Mouse (Mus musculus): ENCODE results near the gene Xpo5. TPM values are rescaled to one million over a fixed set of nuclear protein-coding genes. Genes with fewer than 3 reads are reported as not detected.

Xpo5 gene
- polyA plus RNA-seq, 1 experiment from 2014 or later: 57.0 TPM

GRCm38 (mm10) chr17:46283911-46284310 lies 81.3 kb downstream of the Xpo5 start:
- DNase-seq: no peak
- H3K27ac ChIP-seq (ENCODE audit: low read depth): no peak overlapping the region
- peaks cover 17% of the 10 kb centered on the region for H3K4me1 ChIP-seq (ENCODE audit: insufficient read depth)
- no peak for TF ChIP-seq CTCF (IDR thresholded peaks at IDR 0.05; ENCODE audit: low read depth)
- no peaks in the 10 kb centered on the region for H3K27me3 ChIP-seq (ENCODE audit: insufficient read depth, low read length)
- no peak overlapping the region for H3K4me3 ChIP-seq (ENCODE audit: low read depth, low read length)
- ATAC-seq (ENCODE audit: insufficient read depth): no peak
- 82% methylated on average over 8 of the region's 8 CpGs for WGBS
- peaks cover 19% of the 10 kb centered on the region for H3K36me3 ChIP-seq (ENCODE audit: insufficient read depth)
- no peaks in the 10 kb centered on the region for H3K9me3 ChIP-seq (ENCODE audit: low read depth, low read length)
- H3K9ac ChIP-seq: no peak overlapping the region
- H3K4me2 ChIP-seq: no peak overlapping the region

- H3K27ac ChIP-seq (ENCODE audit: low read depth): no peak overlapping the region
- no peaks in the 10 kb centered on the region for H3K27me3 ChIP-seq (ENCODE audit: insufficient read depth, low read length)
- no peak overlapping the region for H3K4me3 ChIP-seq (ENCODE audit: low read depth, low read length)
- H3K36me3 ChIP-seq (ENCODE audit: insufficient read depth): peaks cover 11% of the 10 kb centered on the region
- ATAC-seq (ENCODE audit: insufficient read depth) (no peak), DNase-seq (no peak)
- no peak overlapping the region for H3K4me2 ChIP-seq
- 49% methylated on average over 7 of the region's 7 CpGs for WGBS
- no peak overlapping the region for H3K9ac ChIP-seq
- H3K9me3 ChIP-seq (ENCODE audit: low read depth, low read length): no peaks in the 10 kb centered on the region
- peaks cover 17% of the 10 kb centered on the region for H3K4me1 ChIP-seq (ENCODE audit: insufficient read depth)
- no peak for TF ChIP-seq CTCF (IDR thresholded peaks at IDR 0.05; ENCODE audit: low read depth)
Observed at GRCm38 (mm10) chr17:46284653-46285052, 82.1 kb downstream of the Xpo5 start.

- H3K4me2 ChIP-seq: no peak overlapping the region
- TF ChIP-seq CTCF (IDR thresholded peaks at IDR 0.05; ENCODE audit: low read depth): no peak
- H3K27ac ChIP-seq (ENCODE audit: low read depth): no peak overlapping the region
- peaks cover 17% of the 10 kb centered on the region for H3K4me1 ChIP-seq (ENCODE audit: insufficient read depth)
- WGBS: 39% methylated on average over 6 of the region's 6 CpGs
- H3K36me3 ChIP-seq (ENCODE audit: insufficient read depth): peaks cover 5% of the 10 kb centered on the region
- no peak for ATAC-seq (ENCODE audit: insufficient read depth)
- no peak overlapping the region for H3K9ac ChIP-seq
- no peaks in the 10 kb centered on the region for H3K27me3 ChIP-seq (ENCODE audit: insufficient read depth, low read length)
- no peaks in the 10 kb centered on the region for H3K9me3 ChIP-seq (ENCODE audit: low read depth, low read length)
- no peak for DNase-seq
- H3K4me3 ChIP-seq (ENCODE audit: low read depth, low read length): no peak overlapping the region
Observed at GRCm38 (mm10) chr17:46285407-46285806, 82.8 kb downstream of the Xpo5 start.

DNA sequence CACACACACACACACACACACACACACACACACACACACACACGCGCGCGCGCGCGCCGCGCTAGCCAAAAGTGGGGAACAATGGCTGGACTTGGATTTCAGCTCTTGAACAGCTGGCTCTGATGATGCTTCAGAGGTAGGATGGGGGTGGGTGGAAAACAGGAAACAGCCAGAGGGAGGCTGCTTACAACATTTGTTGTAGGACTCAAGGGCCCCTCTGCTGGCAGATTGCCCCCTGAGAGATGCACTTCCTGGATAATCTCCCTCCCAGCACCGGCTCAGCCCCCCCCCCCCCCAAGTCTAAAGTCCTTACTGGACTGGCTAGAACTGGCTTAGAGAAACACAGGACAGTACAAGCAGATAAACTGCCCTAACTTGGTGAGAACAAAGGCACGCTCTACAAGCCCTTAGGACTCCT lies 85.1 kb downstream of the Xpo5 start:
- H3K27me3 ChIP-seq (ENCODE audit: insufficient read depth, low read length): no peaks in the 10 kb centered on the region
- no peak overlapping the region; the same call in 1 of the 2 replicates for H3K27ac ChIP-seq (ENCODE audit: low read depth)
- H3K9ac ChIP-seq: peak overlapping the region; percentile 16; the same call in 1 of the 2 replicates
- 0 out of 2 replicates have a peak overlapping the region, but pooled peaks have one; percentile 15 for H3K4me2 ChIP-seq
- peak; percentile 84 for DNase-seq
- WGBS: 54% methylated on average over 11 of the region's 11 CpGs
- H3K9me3 ChIP-seq (ENCODE audit: low read depth, low read length): no peaks in the 10 kb centered on the region
- no peaks in the 10 kb centered on the region for H3K36me3 ChIP-seq (ENCODE audit: insufficient read depth)
- TF ChIP-seq CTCF (IDR thresholded peaks at IDR 0.05; ENCODE audit: low read depth): no peak
- peak; percentile 57 for ATAC-seq (ENCODE audit: insufficient read depth)
- H3K4me1 ChIP-seq (ENCODE audit: insufficient read depth): peaks cover 10% of the 10 kb centered on the region; the same call in 1 of the 2 replicates
- H3K4me3 ChIP-seq (ENCODE audit: low read depth, low read length): no peak overlapping the region

MicroRNAs within 50 kb of the gene (microRNA counts, 519-probe panel; counts per million panel counts)
- 30.5 counts per million for microRNA mmu-miR-693-3p
- 30.5 counts per million for microRNA mmu-miR-693-5p

Small RNA genes lying within 50 kb of the gene (microRNA-seq; reads per million reads assigned to microRNA genes)
- gene Mir693 (ENCODE audit: borderline number of aligned reads): 1.2 reads per million

Other genes starting within 250 kb of the Xpo5 start
- gene Vegfa, start 170.4 kb upstream of the Xpo5 start, polyA plus RNA-seq (2014; fragmentation: Nextera tagmentation; extraction: Ambion mirVana): 6.6 and 7.7 TPM in 2 replicates
- 147 and 149 TPM in 2 replicates for gene Mrps18a, start 91.8 kb upstream of the Xpo5 start, polyA plus RNA-seq (2014; fragmentation: Nextera tagmentation; extraction: Ambion mirVana)
- 10.4 and 10.9 TPM in 2 replicates for gene Rsph9, start 58.6 kb upstream of the Xpo5 start, polyA plus RNA-seq (2014; fragmentation: Nextera tagmentation; extraction: Ambion mirVana)
- gene Mad2l1bp, start 49.2 kb upstream of the Xpo5 start, polyA plus RNA-seq (2014; fragmentation: Nextera tagmentation; extraction: Ambion mirVana): 41.3 and 46.5 TPM in 2 replicates
- 32.8 and 37.9 TPM in 2 replicates for gene Gtpbp2, start 41.8 kb upstream of the Xpo5 start, polyA plus RNA-seq (2014; fragmentation: Nextera tagmentation; extraction: Ambion mirVana)
- 19.6 and 20.5 TPM in 2 replicates for gene Polh, start 137 bp upstream of the Xpo5 start, polyA plus RNA-seq (2014; fragmentation: Nextera tagmentation; extraction: Ambion mirVana)
- 92.0 and 96.0 TPM in 2 replicates for gene Polr1c, start 45.3 kb downstream of the Xpo5 start, polyA plus RNA-seq (2014; fragmentation: Nextera tagmentation; extraction: Ambion mirVana)
- 91.2 and 102 TPM in 2 replicates for gene Yipf3, start 45.3 kb downstream of the Xpo5 start, polyA plus RNA-seq (2014; fragmentation: Nextera tagmentation; extraction: Ambion mirVana)
- 0.54 and 0.76 TPM in 2 replicates for gene Lrrc73, start 50.7 kb downstream of the Xpo5 start, polyA plus RNA-seq (2014; fragmentation: Nextera tagmentation; extraction: Ambion mirVana)
- 39.1 and 43.2 TPM in 2 replicates for gene Tjap1, start 80.2 kb downstream of the Xpo5 start, polyA plus RNA-seq (2014; fragmentation: Nextera tagmentation; extraction: Ambion mirVana)
- gene Dlk2, start 94.6 kb downstream of the Xpo5 start, polyA plus RNA-seq (2014; fragmentation: Nextera tagmentation; extraction: Ambion mirVana): 0.38 and 0.46 TPM in 2 replicates
- 4.7 and 5.5 TPM in 2 replicates for gene Abcc10, start 125.6 kb downstream of the Xpo5 start, polyA plus RNA-seq (2014; fragmentation: Nextera tagmentation; extraction: Ambion mirVana)
- gene Zfp318, start 180.9 kb downstream of the Xpo5 start, polyA plus RNA-seq (2014; fragmentation: Nextera tagmentation; extraction: Ambion mirVana): 15.2 and 18.3 TPM in 2 replicates
- gene Crip3, start 226.1 kb downstream of the Xpo5 start, polyA plus RNA-seq (2014; fragmentation: Nextera tagmentation; extraction: Ambion mirVana): 0.41 TPM in 1 of 2 replicates, not detected in the other
- gene Slc22a7, start 235.7 kb downstream of the Xpo5 start, polyA plus RNA-seq (2014; fragmentation: Nextera tagmentation; extraction: Ambion mirVana): not detected in 2 replicates